Mouse (Mus musculus): ENCODE results near the gene Aamp.
"Not testable (repeated sequence)": the region's sequence is repeated elsewhere in the genome, so short reads cannot be mapped to it uniquely, and the experiment has no call there.

Aamp gene

GRCm38 (mm10) chr1:74284543-74285160, at the start of gene Aamp, which contains the start of gene Pnkd:
Aamp (minus strand) TSS chr1:74284738.
Pnkd (plus strand) TSS chr1:74284930.
- DNase-seq = peak; percentile 99 to 100

- DNase-seq = no peak
These were observed 48.4 kb upstream of the Aamp start for GRCm38 (mm10) chr1:74332930-74333329.

- peak; percentile 98 for DNase-seq
These were observed 47.8 kb upstream of the Aamp start for GRCm38 (mm10) chr1:74332241-74332763.

GRCm38 (mm10) chr1:74331046-74331681, 46.6 kb upstream of the Aamp start:
- DNase-seq = no peak

- DNase-seq = no peak
These were observed 45.4 kb upstream of the Aamp start for GRCm38 (mm10) chr1:74329899-74330431.

GRCm38 (mm10) chr1:74326916-74327315, 42.4 kb upstream of the Aamp start:
- DNase-seq = not testable (repeated sequence)

GRCm38 (mm10) chr1:74321396-74321795, 36.9 kb upstream of the Aamp start:
- no peak for DNase-seq

GRCm38 (mm10) chr1:74318711-74319110, 34.2 kb upstream of the Aamp start:
- no peak for DNase-seq

GRCm38 (mm10) chr1:74316114-74316827, 31.7 kb upstream of the Aamp start:
- no peak for DNase-seq

GRCm38 (mm10) chr1:74314796-74315195, 30.3 kb upstream of the Aamp start:
- DNase-seq = no peak

GRCm38 (mm10) chr1:74313049-74313692, 28.6 kb upstream of the Aamp start:
- peak; percentile 84 to 88 for DNase-seq

GRCm38 (mm10) chr1:74309767-74310166, 25.2 kb upstream of the Aamp start:
- no peak for DNase-seq

GRCm38 (mm10) chr1:74308001-74308964, 23.7 kb upstream of the Aamp start:
- DNase-seq = no peak

- no peak for DNase-seq
These were observed 22.6 kb upstream of the Aamp start for GRCm38 (mm10) chr1:74307146-74307545.

- DNase-seq = no peak
These were observed 21.0 kb upstream of the Aamp start, which contains the start of gene Tmbim1 for GRCm38 (mm10) chr1:74305522-74305921. Tmbim1 (minus strand) TSS chr1:74305622.

- DNase-seq = no peak
These were observed 20.4 kb upstream of the Aamp start for GRCm38 (mm10) chr1:74304946-74305345.

GRCm38 (mm10) chr1:74304339-74304790, 19.8 kb upstream of the Aamp start:
- no peak for DNase-seq

GRCm38 (mm10) chr1:74303509-74304338, 19.2 kb upstream of the Aamp start:
- peak; percentile 55 to 68 for DNase-seq

GRCm38 (mm10) chr1:74302835-74303234, 18.3 kb upstream of the Aamp start:
- DNase-seq = no peak

- DNase-seq = no peak
These were observed 17.7 kb upstream of the Aamp start for GRCm38 (mm10) chr1:74302229-74302628.
